Mouse (Mus musculus) G1E (cell line): Measurements from ENCODE around the gene Parg. TPM values are rescaled to one million over a fixed set of nuclear protein-coding genes. Genes with fewer than 3 reads are reported as not detected.
"Not testable (repeated sequence)": the region's sequence is repeated elsewhere in the genome, so short reads cannot be mapped to it uniquely, and the experiment has no call there.

Experiments used
- ATAC-seq: 2 replicates; pipeline ENCODE4 v1.8.0; 2016; ENCODE audit warnings: mild to moderate bottlenecking; ENCODE audit not compliant: insufficient number of reproducible peaks, poor library complexity, low FRiP score, severe bottlenecking; ENCODE audit errors: extremely low read depth
- DNase-seq: peaks from one replicate; pipeline ENCODE4 v3.0.0; 2012; ENCODE audit warnings: low spot score
- H3K27me3 ChIP-seq: 2 replicates; pipeline ENCODE4 v1.6.1; 2012; ENCODE audit warnings: mild to moderate bottlenecking, low read length, inconsistent platforms; ENCODE audit not compliant: insufficient read depth
- H3K36me3 ChIP-seq: replicated peaks from 2 replicates; pipeline ENCODE3; 2012; ENCODE audit warnings: mild to moderate bottlenecking, inconsistent platforms
- H3K4me1 ChIP-seq: 2 replicates; pipeline ENCODE4 v1.6.1; 2012; ENCODE audit warnings: low read depth, low read length, inconsistent platforms, mixed read lengths; ENCODE audit not compliant: insufficient read depth
- H3K4me3 ChIP-seq: 2 replicates; pipeline ENCODE4 v1.5.1; 2012; ENCODE audit warnings: low read depth, mild to moderate bottlenecking, inconsistent platforms, low read length, moderate library complexity, mixed read lengths
- H3K9me3 ChIP-seq: replicated peaks from 2 replicates; pipeline ENCODE4 v1.6.1; 2012; ENCODE audit warnings: inconsistent platforms
- CTCF ChIP-seq: IDR thresholded peaks from 2 replicates; pipeline ENCODE4 v1.5.1; 2012; ENCODE audit warnings: low read depth, low read length, inconsistent platforms, mixed read lengths
- GATA1 ChIP-seq: IDR thresholded peaks from 2 replicates; pipeline ENCODE4 v1.6.1; 2012; ENCODE audit warnings: borderline replicate concordance, low read length, inconsistent platforms, mixed read lengths
- GATA2 ChIP-seq: IDR thresholded peaks from 2 replicates; pipeline ENCODE4 v1.6.1; 2012; ENCODE audit warnings: low read depth, low read length, inconsistent platforms, borderline replicate concordance
- POLR2AphosphoS5 ChIP-seq: IDR thresholded peaks from 2 replicates; pipeline ENCODE4 v1.6.1; 2012; ENCODE audit warnings: low read depth, low read length, inconsistent platforms; ENCODE audit not compliant: insufficient replicate concordance
- TAL1 ChIP-seq: conservative IDR thresholded peaks from 2 replicates; pipeline ENCODE4 v1.6.1; 2012; ENCODE audit warnings: low read depth, low read length, inconsistent platforms, mixed read lengths
- polyA plus RNA-seq: library from polyadenylated mRNA; stranded (reverse); fragments of >175 nt; gene quantifications from 2 replicates; pipeline ENCODE4 v1.2.3, GENCODE M21; 2012
- total RNA-seq, 2 experiments: library from RNA; stranded (forward) in 1 of 2; stranded (reverse) in 1 of 2; fragments of 200-1000 nt in 1 of 2; fragments of >200 nt in 1 of 2; fragmentation: Nextera tagmentation in 1 of 2; gene quantifications; 2 replicates each; pipeline ENCODE4 v1.2.3; 2014 to 2017

The Parg gene
- total and polyA plus RNA-seq, 3 experiments, result 33.1 to 123 (median 97.6) TPM

DNA sequence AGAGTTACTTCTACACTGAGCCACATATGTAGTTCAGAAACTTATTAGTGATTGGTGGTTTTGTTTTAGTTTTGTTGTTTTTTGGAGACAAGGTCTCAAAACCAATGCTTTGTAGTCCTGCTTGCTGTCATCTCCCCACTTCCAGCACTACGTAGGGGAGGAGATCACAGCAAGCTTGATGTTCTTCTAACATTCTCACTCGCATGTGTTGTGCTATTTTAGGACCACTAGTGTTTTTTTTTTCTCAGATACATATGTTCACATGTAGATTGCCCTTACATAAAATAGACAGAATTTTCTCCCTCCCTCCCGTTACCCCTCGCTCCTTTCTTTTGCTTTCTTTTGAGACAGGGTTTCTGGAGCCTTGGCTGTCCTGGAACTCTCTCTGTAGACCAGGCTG, 31.6 kb upstream of the Parg start:
- Histone ChIP-seq H3K4me3 (no peak overlapping the region; the same call in 1 of the 2 replicates), H3K36me3 (peaks cover 52% of the 10 kb centered on the region), H3K9me3 (no peaks in the 10 kb centered on the region), H3K27me3 (no peaks in the 10 kb centered on the region), H3K4me1 (peaks cover 50% of the 10 kb centered on the region)
- TF ChIP-seq POLR2AphosphoS5 (no peak), GATA1 (no peak), GATA2 (no peak), CTCF (no peak), TAL1 (no peak)
- ATAC-seq (no peak), DNase-seq (no peak)

- DNase-seq (no peak), ATAC-seq (peak; percentile 38; the same call in 1 of the 2 replicates)
- H3K36me3 ChIP-seq, result peaks cover 69% of the 10 kb centered on the region
- TF ChIP-seq CTCF, result no peak
- TF ChIP-seq TAL1, result no peak
- TF ChIP-seq GATA1, result no peak
- TF ChIP-seq POLR2AphosphoS5, result no peak
- TF ChIP-seq GATA2, result no peak
- peaks cover 34% of the 10 kb centered on the region for H3K4me1 ChIP-seq
- no peaks in the 10 kb centered on the region for H3K27me3 ChIP-seq
- H3K9me3 ChIP-seq, result no peaks in the 10 kb centered on the region
- no peak overlapping the region for H3K4me3 ChIP-seq
Measured at GRCm38 (mm10) chr14:32175310-32175709, 26.4 kb upstream of the Parg start.

DNA sequence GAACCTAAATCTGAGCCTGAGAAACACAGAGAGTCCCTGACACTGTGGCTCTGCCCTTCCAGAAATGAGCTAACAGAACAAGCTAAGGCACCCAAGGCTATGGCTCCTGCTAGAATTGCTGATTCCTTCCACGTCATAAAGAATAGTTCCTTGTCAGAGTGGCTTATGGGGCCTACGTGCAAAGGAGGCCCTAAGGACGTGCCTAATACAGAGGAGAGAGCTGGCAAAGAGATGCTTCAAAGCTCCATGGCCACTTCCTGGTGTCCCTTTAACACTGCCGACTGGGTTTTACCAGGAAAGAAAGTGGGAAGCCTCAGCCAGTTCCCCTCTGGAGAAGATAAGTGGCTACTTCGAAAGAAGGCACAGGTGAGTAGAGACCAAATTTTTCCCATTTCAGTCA, 25.2 kb upstream of the Parg start:
- not testable (repeated sequence) for ATAC-seq, H3K27me3 ChIP-seq, H3K9me3 ChIP-seq, DNase-seq, H3K4me3 ChIP-seq
- H3K4me1 ChIP-seq, result peaks cover 29% of the 10 kb centered on the region
- H3K36me3 ChIP-seq, result peaks cover 69% of the 10 kb centered on the region

- no peak for TF ChIP-seq POLR2AphosphoS5
- TF ChIP-seq GATA2, result no peak
- TF ChIP-seq GATA1, result no peak
- TF ChIP-seq TAL1, result no peak
- TF ChIP-seq CTCF, result no peak
- Histone ChIP-seq H3K4me3 (no peak overlapping the region), H3K9me3 (no peaks in the 10 kb centered on the region), H3K27me3 (no peaks in the 10 kb centered on the region), H3K4me1 (peaks cover 14% of the 10 kb centered on the region), H3K36me3 (peaks cover 73% of the 10 kb centered on the region)
- DNase-seq (no peak), ATAC-seq (no peak)
Measured at GRCm38 (mm10) chr14:32179393-32180195, 22.2 kb upstream of the Parg start.

DNA sequence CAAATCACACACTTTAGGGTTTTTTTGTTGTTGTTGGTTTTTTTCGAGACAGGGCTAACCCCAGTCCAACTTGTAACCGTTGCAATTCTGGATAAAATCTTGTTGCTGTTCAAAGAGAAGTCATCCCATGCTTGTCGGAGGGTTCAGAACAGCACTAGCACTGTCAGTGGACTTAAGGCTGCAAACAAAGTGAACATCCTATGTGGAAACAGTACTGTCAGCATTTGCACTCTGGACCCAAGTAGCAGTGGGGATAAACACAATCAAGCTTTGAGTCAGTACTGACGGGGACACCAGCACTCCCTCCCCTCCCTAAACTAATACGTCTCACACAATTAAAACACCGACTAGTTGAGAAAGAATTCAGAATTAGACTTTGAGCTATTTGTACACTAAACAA, 20.9 kb upstream of the Parg start:
- no peak for DNase-seq
- H3K9me3 ChIP-seq, result no peaks in the 10 kb centered on the region
- TF ChIP-seq CTCF (no peak), TAL1 (no peak), GATA2 (no peak), POLR2AphosphoS5 (no peak; the same call in 1 of the 2 replicates), GATA1 (no peak)
- H3K36me3 ChIP-seq, result peaks cover 74% of the 10 kb centered on the region
- no peaks in the 10 kb centered on the region for H3K27me3 ChIP-seq
- H3K4me3 ChIP-seq, result no peak overlapping the region
- H3K4me1 ChIP-seq, result peaks cover 8% of the 10 kb centered on the region
- ATAC-seq, result no peak

DNA sequence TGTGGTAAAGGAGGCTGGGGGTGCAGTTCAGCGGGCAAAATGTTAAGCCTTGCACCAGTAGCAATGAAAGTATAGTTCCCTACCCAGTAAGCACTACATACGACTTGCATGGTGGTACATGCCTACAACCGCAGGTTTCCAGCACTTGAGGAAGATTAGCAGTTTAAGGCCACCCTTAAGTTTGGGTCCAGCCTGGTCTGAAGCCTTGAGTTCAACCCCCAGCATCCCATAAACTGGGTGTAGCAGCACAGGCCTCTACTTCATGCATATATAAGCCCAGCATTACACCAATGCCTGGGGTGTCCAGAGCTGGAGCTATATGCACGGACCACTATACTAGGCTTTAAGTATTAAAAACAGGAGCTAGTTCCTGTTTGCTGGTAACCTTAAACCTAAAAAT, 17.9 kb upstream of the Parg start:
- DNase-seq (no peak), ATAC-seq (no peak)
- H3K36me3 ChIP-seq, result peaks cover 93% of the 10 kb centered on the region
- TF ChIP-seq GATA1 (no peak), TAL1 (no peak), CTCF (no peak), GATA2 (no peak), POLR2AphosphoS5 (no peak)
- no peaks in the 10 kb centered on the region for H3K9me3 ChIP-seq
- H3K4me1 ChIP-seq, result peaks cover 13% of the 10 kb centered on the region
- no peak overlapping the region for H3K4me3 ChIP-seq
- H3K27me3 ChIP-seq, result no peaks in the 10 kb centered on the region
